Comparison of ENCODE assay signal across 9 mouse cellular contexts in genomic region chr15:83539905-83540304, GRCm38 (mm10). TPM values are rescaled to one million over a fixed set of nuclear protein-coding genes. Genes with fewer than 3 reads are reported as not detected.
DNase-seq lines count a peak whose midpoint lies in the region; ATAC-seq and TF ChIP-seq lines count a peak whose summit lies in the region.
"Had no signal": no experiment of that assay in that cellular context is flagged by ENCODE, and none has a peak within 500 bp of the region (broad histone marks: within the 10 kb centered on the region; RNA-seq: fewer than 3 reads in every experiment).

No protein-coding gene starts in this region.

- no peaks in the 10 kb centered on the region; the same call in 1 of the 2 replicates for H3K36me3 ChIP-seq in heart, adult 2 months (ENCODE audit: control insufficient read depth, insufficient read depth, low read length)
- 0 out of 2 replicates have a peak, but pooled peaks cover 3% of the 10 kb centered on the region for H3K36me3 ChIP-seq in midbrain, embryonic 10.5 days
- H3K36me3 ChIP-seq: embryonic facial prominence, embryonic 15.5 days had no signal

- intact Hi-C loops in heart, adult 2 months (cut with DNase I): no loop called here

- TF ChIP-seq EP300 in heart, adult 2 months (IDR thresholded peaks at IDR 0.05; ENCODE audit: insufficient read depth, low read depth, low read length): no peak

- peak; percentile 72 for DNase-seq in adrenal gland, adult 2 months
- DNase-seq in adrenal gland, adult 18-20 months (ENCODE audit: low spot score in 2 of 2): no peak
- peak; percentile 75 to 81 for DNase-seq in heart, adult 2 months
- DNase-seq in kidney, adult 8-10 months: peak; percentile 61 to 74
- peak; percentile 77 for DNase-seq in lung, postnatal 36 days
- no peak for DNase-seq in spleen, adult 12 weeks (ENCODE audit: low spot score)
- DNase-seq in midbrain, embryonic 10.5 days (ENCODE audit: low spot score): no peak

- no peaks in the 10 kb centered on the region for H3K79me2 ChIP-seq in heart, adult 2 months (replicated peaks; ENCODE audit: control insufficient read depth, insufficient read depth, low read length)

- H3K4me1 ChIP-seq in heart, adult 2 months (ENCODE audit: control insufficient read depth, insufficient read depth, low read length): peaks cover 18% of the 10 kb centered on the region
- 0 out of 2 replicates have a peak, but pooled peaks cover 3% of the 10 kb centered on the region for H3K4me1 ChIP-seq in midbrain, embryonic 10.5 days

- peak overlapping the region; percentile 85 for H3K27ac ChIP-seq in heart, adult 2 months
- no peak overlapping the region for H3K27ac ChIP-seq in midbrain, embryonic 10.5 days (replicated peaks)
- H3K27ac ChIP-seq: embryonic facial prominence, embryonic 15.5 days had no signal

- WGBS in heart, adult 2 months: 10% methylated on average over 4 of the region's 4 CpGs
- WGBS in midbrain, embryonic 10.5 days: 78% methylated on average over 4 of the region's 4 CpGs

- H3K4me3 ChIP-seq in heart, adult 2 months: peak overlapping the region; percentile 32; the same call in 1 of the 2 replicates
- no peak overlapping the region for H3K4me3 ChIP-seq in midbrain, embryonic 10.5 days
- H3K4me3 ChIP-seq: embryonic facial prominence, embryonic 15.5 days had no signal

- no peak for ATAC-seq in erythroid progenitor cell, adult 5-6 weeks (replicated peaks; ENCODE audit: low FRiP score, poor library complexity, severe bottlenecking)

- no peak overlapping the region for H3K9ac ChIP-seq in heart, adult 2 months (ENCODE audit: low read depth, low read length)
- H3K9ac ChIP-seq: embryonic facial prominence, embryonic 15.5 days had no signal

- H3K27me3 ChIP-seq in heart, adult 2 months (ENCODE audit: control insufficient read depth, insufficient read depth, low read length): no peaks in the 10 kb centered on the region
- no peaks in the 10 kb centered on the region for H3K27me3 ChIP-seq in midbrain, embryonic 10.5 days (ENCODE audit: low read depth, poor library complexity, severe bottlenecking)
- H3K27me3 ChIP-seq: embryonic facial prominence, embryonic 15.5 days had no signal

- no peak for TF ChIP-seq CTCF in heart, adult 2 months (IDR thresholded peaks at IDR 0.05)

- no peak for TF ChIP-seq POLR2A in heart, adult 2 months (IDR thresholded peaks at IDR 0.05; ENCODE audit: insufficient read depth, low read depth, low read length)

- no peaks in the 10 kb centered on the region for H3K9me3 ChIP-seq in midbrain, embryonic 10.5 days (replicated peaks)
- H3K9me3 ChIP-seq: embryonic facial prominence, embryonic 15.5 days had no signal

RNA-seq across cellular contexts. Expression of gene Bik, which starts 13.2 kb away (rescaled TPM):
- 1 to 10 TPM; 3.2 to 7.3 TPM for total RNA-seq in adrenal gland, adult 2 months (2021)
- 9.1 and 11.4 TPM in 2 replicates for polyA plus RNA-seq in adrenal gland, adult 2 months (2012; rRNA removed)
- total RNA-seq in adrenal gland, adult 18-20 months (2021): 1 to 10 TPM; 3.9 to 4.8 TPM
- total RNA-seq in heart, adult 2 months (2021): 10 to 100 TPM in 1 of 2 experiments, 1 to 10 TPM in 1; 8.3 to 10.9 TPM
- 11.7 and 21.8 TPM in 2 replicates for polyA plus RNA-seq in heart, adult 2 months (2012; rRNA removed)
- polyA plus RNA-seq in midbrain, embryonic 10.5 days (2016; fragmentation: Nextera tagmentation; extraction: Ambion mirVana): 2.9 and 3.1 TPM in 2 replicates
- total RNA-seq in erythroid progenitor cell, adult 5-6 weeks (2015; ENCODE audit: low replicate concordance): 2.2 TPM in 1 of 2 replicates, not detected in the other
- 3.7 TPM in 1 of 2 replicates, not detected in the other for total RNA-seq in erythroid progenitor cell, adult 5-6 weeks (2017; ENCODE audit: low replicate concordance)

RNA-seq across cellular contexts. Expression of gene Tspo, which starts 23.5 kb away (rescaled TPM):
- 100 to 1,000 TPM; 298 to 606 TPM for total RNA-seq in adrenal gland, adult 2 months (2021)
- 1,564 and 1,830 TPM in 2 replicates for polyA plus RNA-seq in adrenal gland, adult 2 months (2012; rRNA removed)
- total RNA-seq in adrenal gland, adult 18-20 months (2021): 100 to 1,000 TPM; 395 to 578 TPM
- 10 to 100 TPM; 61.2 to 61.8 TPM for total RNA-seq in heart, adult 2 months (2021)
- 101 and 154 TPM in 2 replicates for polyA plus RNA-seq in heart, adult 2 months (2012; rRNA removed)
- 35.6 and 41.4 TPM in 2 replicates for polyA plus RNA-seq in midbrain, embryonic 10.5 days (2016; fragmentation: Nextera tagmentation; extraction: Ambion mirVana)
- 133 TPM in 2 replicates for total RNA-seq in erythroid progenitor cell, adult 5-6 weeks (2015; ENCODE audit: low replicate concordance)
- total RNA-seq in erythroid progenitor cell, adult 5-6 weeks (2017; ENCODE audit: low replicate concordance): 92.7 and 104 TPM in 2 replicates

RNA-seq across cellular contexts. Expression of gene Mcat, which starts 23.7 kb away (rescaled TPM):
- 10 to 100 TPM; 26.2 to 45.8 TPM for total RNA-seq in adrenal gland, adult 2 months (2021)
- 86.0 and 113 TPM in 2 replicates for polyA plus RNA-seq in adrenal gland, adult 2 months (2012; rRNA removed)
- total RNA-seq in adrenal gland, adult 18-20 months (2021): 10 to 100 TPM; 31.1 to 41.3 TPM
- total RNA-seq in heart, adult 2 months (2021): 10 to 100 TPM; 38.7 to 40.8 TPM
- 32.2 and 41.4 TPM in 2 replicates for polyA plus RNA-seq in heart, adult 2 months (2012; rRNA removed)
- polyA plus RNA-seq in midbrain, embryonic 10.5 days (2016; fragmentation: Nextera tagmentation; extraction: Ambion mirVana): 44.7 and 46.2 TPM in 2 replicates
- 3.4 and 7.9 TPM in 2 replicates for total RNA-seq in erythroid progenitor cell, adult 5-6 weeks (2015; ENCODE audit: low replicate concordance)
- total RNA-seq in erythroid progenitor cell, adult 5-6 weeks (2017; ENCODE audit: low replicate concordance): 2.8 and 13.2 TPM in 2 replicates

RNA-seq across cellular contexts. Expression of gene Ttll1, which starts 29.2 kb away (rescaled TPM):
- total RNA-seq in adrenal gland, adult 2 months (2021): 10 to 100 TPM in 1 of 2 experiments, 1 to 10 TPM in 1; 7.4 to 13.6 TPM
- polyA plus RNA-seq in adrenal gland, adult 2 months (2012; rRNA removed): 4.5 and 4.7 TPM in 2 replicates
- 1 to 10 TPM; 6.9 to 8.8 TPM for total RNA-seq in adrenal gland, adult 18-20 months (2021)
- total RNA-seq in heart, adult 2 months (2021): 10 to 100 TPM; 52.1 to 62.9 TPM
- 37.6 and 41.3 TPM in 2 replicates for polyA plus RNA-seq in heart, adult 2 months (2012; rRNA removed)
- 34.3 and 42.6 TPM in 2 replicates for polyA plus RNA-seq in midbrain, embryonic 10.5 days (2016; fragmentation: Nextera tagmentation; extraction: Ambion mirVana)
- total RNA-seq in erythroid progenitor cell, adult 5-6 weeks (2015; ENCODE audit: low replicate concordance): 4.3 and 7.1 TPM in 2 replicates
- 0.45 and 2.8 TPM in 2 replicates for total RNA-seq in erythroid progenitor cell, adult 5-6 weeks (2017; ENCODE audit: low replicate concordance)

RNA-seq across cellular contexts. Expression of gene Ttll12, which starts 55.1 kb away (rescaled TPM):
- 10 to 100 TPM; 31.7 to 46.2 TPM for total RNA-seq in adrenal gland, adult 2 months (2021)
- polyA plus RNA-seq in adrenal gland, adult 2 months (2012; rRNA removed): 47.4 and 48.0 TPM in 2 replicates
- total RNA-seq in adrenal gland, adult 18-20 months (2021): 10 to 100 TPM; 27.9 to 30.4 TPM
- total RNA-seq in heart, adult 2 months (2021): 1 to 10 TPM; 4.5 to 5.5 TPM
- 9.9 and 10.6 TPM in 2 replicates for polyA plus RNA-seq in heart, adult 2 months (2012; rRNA removed)
- 57.0 and 57.4 TPM in 2 replicates for polyA plus RNA-seq in midbrain, embryonic 10.5 days (2016; fragmentation: Nextera tagmentation; extraction: Ambion mirVana)
- 48.6 and 55.5 TPM in 2 replicates for total RNA-seq in erythroid progenitor cell, adult 5-6 weeks (2015; ENCODE audit: low replicate concordance)
- total RNA-seq in erythroid progenitor cell, adult 5-6 weeks (2017; ENCODE audit: low replicate concordance): 42.6 and 47.1 TPM in 2 replicates

Comparison
In these comparisons a context has a peak if more than half of its experiments do, and no peak if none do; other contexts are left out.
1. DNase-seq: peak in adrenal gland, adult 2 months (single experiment), heart, adult 2 months (2 of 2), kidney, adult 8-10 months (2 of 2) and lung, postnatal 36 days (single experiment); none in adrenal gland, adult 18-20 months (0 of 2), spleen, adult 12 weeks (single experiment) and midbrain, embryonic 10.5 days (single experiment).